ENCODE assay signal across 15 mouse cellular contexts in the genomic region with DNA sequence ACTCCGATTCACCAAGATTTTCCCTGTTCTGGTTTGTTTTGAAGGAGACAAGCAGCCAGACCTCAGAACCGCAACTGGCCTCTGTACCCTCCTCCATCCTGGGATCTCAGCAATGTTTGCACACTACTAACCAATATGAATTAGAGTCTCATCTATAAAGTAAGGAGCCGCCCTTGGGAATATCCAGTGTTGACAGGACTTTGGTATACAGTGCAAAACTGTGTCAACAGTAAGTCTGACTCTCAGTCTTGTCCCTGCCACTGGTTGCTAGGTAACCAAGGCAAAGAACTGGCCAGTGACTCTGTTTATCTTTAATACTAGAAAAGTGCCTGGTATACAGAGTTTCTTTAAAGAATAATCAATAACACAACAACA. TPM values are rescaled to one million over a fixed set of nuclear protein-coding genes. Genes with fewer than 3 reads are reported as not detected.
DNase-seq lines count a peak whose midpoint lies in the region; ATAC-seq and TF ChIP-seq lines count a peak whose summit lies in the region.
"Had no signal": no experiment of that assay in that cellular context is flagged by ENCODE, and none has a peak within 500 bp of the region (broad histone marks: within the 10 kb centered on the region; RNA-seq: fewer than 3 reads in every experiment).

No protein-coding gene starts in this region.

- WGBS in lung, embryonic 14.5 days, result 33% methylated on average over 3 of the region's 3 CpGs
- 32% methylated on average over 3 of the region's 3 CpGs for WGBS in intestine, embryonic 16.5 days
- 84% methylated on average over 3 of the region's 3 CpGs for WGBS in midbrain, embryonic 15.5 days
- 82% methylated on average over 3 of the region's 3 CpGs for WGBS in forebrain, embryonic 11.5 days

- H3K9ac ChIP-seq in lung, embryonic 14.5 days, result no peak overlapping the region
- H3K9ac ChIP-seq in intestine, embryonic 16.5 days (ENCODE audit: low read depth, low read length), result no peak overlapping the region
- no peak overlapping the region for H3K9ac ChIP-seq in midbrain, embryonic 15.5 days
- no peak overlapping the region for H3K9ac ChIP-seq in forebrain, embryonic 11.5 days (ENCODE audit: low read length)
- H3K9ac ChIP-seq: forebrain, embryonic 13.5 days; neural tube, embryonic 12.5 days had no signal

- DNase-seq in lung, embryonic 14.5 days, result peak; percentile 36
- DNase-seq in lung, adult 18-20 months, result no peak
- peak; percentile 48 for DNase-seq in adipocyte (ENCODE audit: low spot score)
- DNase-seq in forebrain, embryonic 11.5 days (ENCODE audit: low spot score), result no peak
- no peak for DNase-seq in cerebellum, postnatal 25 days
- DNase-seq: adrenal gland, adult 8-10 months; cerebellum, adult 11 months; gastrocnemius, postnatal 10 days; kidney, postnatal 36 days had no signal

- H3K4me3 ChIP-seq in lung, embryonic 14.5 days (ENCODE audit: low read depth, low read length), result no peak overlapping the region
- no peak overlapping the region for H3K4me3 ChIP-seq in intestine, embryonic 16.5 days (ENCODE audit: low read length)
- no peak overlapping the region for H3K4me3 ChIP-seq in midbrain, embryonic 15.5 days
- no peak overlapping the region for H3K4me3 ChIP-seq in forebrain, embryonic 11.5 days (ENCODE audit: low read depth, low read length)
- H3K4me3 ChIP-seq: forebrain, embryonic 13.5 days; neural tube, embryonic 12.5 days had no signal

- H3K4me1 ChIP-seq in lung, embryonic 14.5 days (ENCODE audit: insufficient read depth), result peaks cover 7% of the 10 kb centered on the region; the same call in 1 of the 2 replicates
- peaks cover 3% of the 10 kb centered on the region; the same call in 1 of the 2 replicates for H3K4me1 ChIP-seq in intestine, embryonic 16.5 days (ENCODE audit: control insufficient read depth, insufficient read depth, low read length)
- peaks cover 13% of the 10 kb centered on the region for H3K4me1 ChIP-seq in midbrain, embryonic 15.5 days
- H3K4me1 ChIP-seq in forebrain, embryonic 11.5 days (replicated peaks; ENCODE audit: control insufficient read depth, insufficient read depth, low read length), result no peaks in the 10 kb centered on the region

- peak; percentile 69; the same call in 1 of the 2 replicates for ATAC-seq in lung, embryonic 14.5 days (ENCODE audit: insufficient read depth)
- peak; percentile 80 for ATAC-seq in intestine, embryonic 16.5 days
- peak; percentile 57 for ATAC-seq in midbrain, embryonic 15.5 days (replicated peaks)
- ATAC-seq in forebrain, embryonic 11.5 days (replicated peaks; ENCODE audit: low FRiP score), result no peak
- no peak for ATAC-seq in frontal cortex, adult (ENCODE audit: low TSS enrichment)
- ATAC-seq: forebrain, embryonic 13.5 days; hindbrain, embryonic 16.5 days had no signal

- TF ChIP-seq CTCF in lung, embryonic 14.5 days (IDR thresholded peaks at IDR 0.05; ENCODE audit: low read depth), result no peak

- H3K4me2 ChIP-seq in lung, embryonic 14.5 days, result no peak overlapping the region
- H3K4me2 ChIP-seq in intestine, embryonic 16.5 days (ENCODE audit: low read depth, low read length), result no peak overlapping the region
- no peak overlapping the region for H3K4me2 ChIP-seq in midbrain, embryonic 15.5 days
- no peak overlapping the region for H3K4me2 ChIP-seq in forebrain, embryonic 11.5 days (ENCODE audit: low read depth, low read length, severe bottlenecking)
- H3K4me2 ChIP-seq: forebrain, embryonic 13.5 days; neural tube, embryonic 12.5 days had no signal

- H3K36me3 ChIP-seq in lung, embryonic 14.5 days (ENCODE audit: insufficient read depth), result no peaks in the 10 kb centered on the region
- H3K36me3 ChIP-seq in intestine, embryonic 16.5 days (ENCODE audit: control insufficient read depth, insufficient read depth, low read length), result no peaks in the 10 kb centered on the region
- no peaks in the 10 kb centered on the region for H3K36me3 ChIP-seq in midbrain, embryonic 15.5 days (replicated peaks)
- no peaks in the 10 kb centered on the region for H3K36me3 ChIP-seq in forebrain, embryonic 11.5 days (ENCODE audit: control insufficient read depth, insufficient read depth, low read length)
- H3K36me3 ChIP-seq: neural tube, embryonic 12.5 days had no signal

- no peaks in the 10 kb centered on the region for H3K9me3 ChIP-seq in lung, embryonic 14.5 days (ENCODE audit: low read depth, low read length)
- no peaks in the 10 kb centered on the region for H3K9me3 ChIP-seq in intestine, embryonic 16.5 days (ENCODE audit: control insufficient read depth, low read length)
- no peaks in the 10 kb centered on the region for H3K9me3 ChIP-seq in midbrain, embryonic 15.5 days
- no peaks in the 10 kb centered on the region for H3K9me3 ChIP-seq in forebrain, embryonic 11.5 days (ENCODE audit: control insufficient read depth, low read length)
- H3K9me3 ChIP-seq: forebrain, embryonic 13.5 days; neural tube, embryonic 12.5 days had no signal

- no peak overlapping the region for H3K27ac ChIP-seq in lung, embryonic 14.5 days (ENCODE audit: low read depth)
- H3K27ac ChIP-seq in intestine, embryonic 16.5 days (ENCODE audit: low read length), result no peak overlapping the region
- no peak overlapping the region for H3K27ac ChIP-seq in midbrain, embryonic 15.5 days
- no peak overlapping the region for H3K27ac ChIP-seq in forebrain, embryonic 11.5 days (ENCODE audit: low read depth, low read length)
- H3K27ac ChIP-seq: forebrain, embryonic 13.5 days; neural tube, embryonic 12.5 days had no signal

- no peaks in the 10 kb centered on the region for H3K27me3 ChIP-seq in lung, embryonic 14.5 days (ENCODE audit: insufficient read depth, low read length)
- H3K27me3 ChIP-seq in intestine, embryonic 16.5 days (replicated peaks; ENCODE audit: control insufficient read depth, insufficient read depth, low read length), result no peaks in the 10 kb centered on the region
- H3K27me3 ChIP-seq in midbrain, embryonic 15.5 days (replicated peaks), result no peaks in the 10 kb centered on the region
- H3K27me3 ChIP-seq in forebrain, embryonic 11.5 days (ENCODE audit: control insufficient read depth, insufficient read depth, low read length), result no peaks in the 10 kb centered on the region
- H3K27me3 ChIP-seq: forebrain, embryonic 13.5 days; neural tube, embryonic 12.5 days had no signal

RNA-seq across cellular contexts. Expression of a gene that starts 42.7 kb away (rescaled TPM):
- polyA plus RNA-seq in lung, embryonic 14.5 days (2014; fragmentation: Nextera tagmentation; extraction: Ambion mirVana), result 31.6 and 31.9 TPM in 2 replicates
- polyA plus RNA-seq in intestine, embryonic 16.5 days (2015; fragmentation: Nextera tagmentation; extraction: Ambion mirVana), result 11.5 and 12.7 TPM in 2 replicates
- polyA plus RNA-seq in midbrain, embryonic 15.5 days (2015; fragmentation: Nextera tagmentation; extraction: Ambion mirVana), result 146 and 148 TPM in 2 replicates
- polyA plus RNA-seq in forebrain, embryonic 11.5 days (2014; fragmentation: Nextera tagmentation; extraction: Ambion mirVana), result 50.1 and 50.4 TPM in 2 replicates

Comparison
In these comparisons a context has a peak if more than half of its experiments do, and no peak if none do; other contexts are left out.
1. DNase-seq: peak in lung, embryonic 14.5 days (single experiment) and adipocyte (single experiment); none in lung, adult 18-20 months (0 of 2), forebrain, embryonic 11.5 days (single experiment) and cerebellum, postnatal 25 days (0 of 2).
2. ATAC-seq: peak in lung, embryonic 14.5 days (single experiment), intestine, embryonic 16.5 days (single experiment) and midbrain, embryonic 15.5 days (single experiment); none in forebrain, embryonic 11.5 days (single experiment) and frontal cortex, adult (single experiment).